Mouse (Mus musculus) urinary bladder, postnatal 36 days (tissue): Measurements from ENCODE around the gene Psmd12.
"Not testable (repeated sequence)": the region's sequence is repeated elsewhere in the genome, so short reads cannot be mapped to it uniquely, and the experiment has no call there.

Experiments
- DNase-seq, 2 experiments: peaks; one replicate each; pipeline ENCODE4 v3.0.0; 2022; ENCODE audit warnings: low spot score in 2 of 2, mixed read lengths in 1 of 2

Gene Psmd12

GRCm38 (mm10) chr11:107459828-107460227, 19.5 kb upstream of the Psmd12 start:
- no peak for DNase-seq

- DNase-seq = no peak
These were observed 16.8 kb upstream of the Psmd12 start for GRCm38 (mm10) chr11:107462478-107462877.

- DNase-seq = no peak
These were observed 16.0 kb upstream of the Psmd12 start for GRCm38 (mm10) chr11:107463251-107463681.

- DNase-seq = no peak
These were observed 15.1 kb upstream of the Psmd12 start for GRCm38 (mm10) chr11:107464141-107464540.

- DNase-seq = no peak
These were observed 14.2 kb upstream of the Psmd12 start for GRCm38 (mm10) chr11:107465041-107465440.

- DNase-seq = no peak
These were observed 13.3 kb upstream of the Psmd12 start for GRCm38 (mm10) chr11:107465969-107466368.

GRCm38 (mm10) chr11:107466611-107467391, 12.5 kb upstream of the Psmd12 start:
- no peak for DNase-seq

GRCm38 (mm10) chr11:107468252-107469030, 10.8 kb upstream of the Psmd12 start:
- DNase-seq = no peak

GRCm38 (mm10) chr11:107469031-107469522, 10.2 kb upstream of the Psmd12 start:
- DNase-seq = peak; percentile 57 to 72

- peak; percentile 55 to 63 for DNase-seq
These were observed 9.5 kb upstream of the Psmd12 start for GRCm38 (mm10) chr11:107469523-107470371.

GRCm38 (mm10) chr11:107470521-107471041, 8.7 kb upstream of the Psmd12 start, which contains the start of gene Pitpnc1:
Gene Pitpnc1, minus strand, starts transcription at chr11:107470699.
- DNase-seq = peak; percentile 76 to 83

GRCm38 (mm10) chr11:107471071-107471720, 8.1 kb upstream of the Psmd12 start:
- no peak for DNase-seq

- no peak for DNase-seq
These were observed 7.0 kb upstream of the Psmd12 start for GRCm38 (mm10) chr11:107472304-107472703.

GRCm38 (mm10) chr11:107473137-107473820, 6.0 kb upstream of the Psmd12 start:
- no peak for DNase-seq

GRCm38 (mm10) chr11:107479862-107480203, 549 bp downstream of the Psmd12 start:
- no peak for DNase-seq

- DNase-seq = no peak
These were observed 5.1 kb downstream of the Psmd12 start for GRCm38 (mm10) chr11:107484341-107484740.

- no peak for DNase-seq
These were observed 23.5 kb downstream of the Psmd12 start for GRCm38 (mm10) chr11:107502801-107503200.

GRCm38 (mm10) chr11:107504364-107504763, 25.1 kb downstream of the Psmd12 start:
- DNase-seq = not testable (repeated sequence)

GRCm38 (mm10) chr11:107506260-107506659, 27.0 kb downstream of the Psmd12 start:
- no peak for DNase-seq

GRCm38 (mm10) chr11:107509631-107510338, 30.5 kb downstream of the Psmd12 start:
- DNase-seq = no peak
